Mouse (Mus musculus): ENCODE measurements around the gene Cpa5. TPM values are rescaled to one million over a fixed set of nuclear protein-coding genes. Genes with fewer than 3 reads are reported as not detected.

Gene Cpa5
- total and polyA plus RNA-seq, 3 experiments, result not detected

DNA sequence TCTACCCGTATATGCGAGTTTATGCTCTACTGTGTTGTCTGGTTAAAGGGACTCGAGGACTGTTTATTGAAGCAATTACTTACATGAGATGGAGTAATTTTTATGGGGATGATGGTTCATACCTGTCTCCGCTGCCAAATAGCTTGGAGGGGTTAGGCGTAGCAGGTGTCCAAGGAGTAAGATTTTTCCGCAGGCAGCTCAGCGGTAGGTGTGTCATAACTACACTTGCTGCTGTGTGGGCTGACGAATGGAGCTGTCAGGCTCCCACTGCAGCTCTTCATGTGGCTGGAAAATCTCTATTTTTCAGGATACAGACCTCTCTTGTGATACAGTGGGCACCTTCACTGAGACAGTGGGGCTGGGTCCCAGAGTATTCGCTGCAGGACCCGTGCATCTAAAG is 41.5 kb upstream of the Cpa5 start:
- no peak for DNase-seq (ENCODE audit: low read depth, low spot score)
- H3K36me3 ChIP-seq (ENCODE audit: control insufficient read depth in 1 of 2, insufficient read depth in 2 of 2, low read length in 2 of 2), result no peaks in the 10 kb centered on the region
- no peak overlapping the region for H3K27ac ChIP-seq (ENCODE audit: control insufficient read depth, low read depth, low read length)
- no peaks in the 10 kb centered on the region for H3K4me1 ChIP-seq (ENCODE audit: control insufficient read depth in 1 of 2, insufficient read depth in 2 of 2, low read length in 2 of 2)
- no peak for TF ChIP-seq MEF2A (IDR thresholded peaks at IDR 0.05; ENCODE audit: extremely low read depth, insufficient replicate concordance, low read depth, low read length, poor library complexity, severe bottlenecking)
- TF ChIP-seq ZNF384 (IDR thresholded peaks at IDR 0.05; ENCODE audit: low read depth, low read length), result no peak
- no peak for TF ChIP-seq POLR2AphosphoS2 (IDR thresholded peaks at IDR 0.05; ENCODE audit: low read length)
- no peak for TF ChIP-seq E2F4 (IDR thresholded peaks at IDR 0.05; ENCODE audit: borderline replicate concordance, low read depth, low read length)
- H3K27me3 ChIP-seq (ENCODE audit: control insufficient read depth in 1 of 2, insufficient read depth in 2 of 2, low read length in 2 of 2), result peaks cover 0 to 9% of the 10 kb centered on the region in 2 experiments; a peak in 3 of 4 replicates
- no peaks in the 10 kb centered on the region for H3K9me3 ChIP-seq (replicated peaks; ENCODE audit: insufficient read depth, low read length)
- H3K79me2 ChIP-seq (ENCODE audit: control insufficient read depth, insufficient read depth, low read length, poor library complexity), result no peaks in the 10 kb centered on the region
- no peak overlapping the region for H3K4me3 ChIP-seq (ENCODE audit: control insufficient read depth in 1 of 2, insufficient read depth in 1 of 2, low read depth in 2 of 2, low read length in 2 of 2)
- no peak overlapping the region for H3K9ac ChIP-seq (ENCODE audit: control insufficient read depth, low read depth, low read length, poor library complexity, severe bottlenecking)

DNA sequence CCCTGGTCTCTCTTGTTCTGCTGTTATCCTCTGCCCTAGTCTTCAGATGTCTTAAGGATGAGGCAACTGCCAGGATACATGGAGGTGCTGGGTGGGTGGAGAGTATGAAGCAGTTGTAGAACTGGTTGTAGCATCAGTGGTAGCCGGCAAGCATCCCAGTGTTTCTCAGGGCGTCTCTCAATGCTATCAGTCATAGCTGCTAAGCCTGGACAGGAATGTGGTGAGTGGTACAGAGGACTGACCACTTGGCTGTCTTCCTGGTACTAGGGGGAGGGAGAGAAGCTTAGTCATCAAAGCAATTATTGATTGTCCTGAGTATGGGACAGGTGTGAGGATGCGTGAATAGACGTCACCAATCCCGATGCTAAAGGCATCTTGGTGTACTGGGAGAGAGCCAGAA is 40.8 kb upstream of the Cpa5 start:
- no peak overlapping the region for H3K9ac ChIP-seq (ENCODE audit: control insufficient read depth, low read depth, low read length, poor library complexity, severe bottlenecking)
- no peaks in the 10 kb centered on the region for H3K4me1 ChIP-seq (ENCODE audit: control insufficient read depth in 1 of 2, insufficient read depth in 2 of 2, low read length in 2 of 2)
- H3K79me2 ChIP-seq (ENCODE audit: control insufficient read depth, insufficient read depth, low read length, poor library complexity), result no peaks in the 10 kb centered on the region
- H3K27ac ChIP-seq (ENCODE audit: control insufficient read depth, low read depth, low read length), result no peak overlapping the region
- no peak for TF ChIP-seq RCOR1 (IDR thresholded peaks at IDR 0.05; ENCODE audit: low read depth, low read length)
- H3K27me3 ChIP-seq (ENCODE audit: control insufficient read depth in 1 of 2, insufficient read depth in 2 of 2, low read length in 2 of 2), result peaks cover 3 to 11% of the 10 kb centered on the region in 2 experiments
- H3K36me3 ChIP-seq (ENCODE audit: control insufficient read depth in 1 of 2, insufficient read depth in 2 of 2, low read length in 2 of 2), result no peaks in the 10 kb centered on the region
- no peak for DNase-seq (ENCODE audit: low read depth, low spot score)
- H3K9me3 ChIP-seq (replicated peaks; ENCODE audit: insufficient read depth, low read length), result no peaks in the 10 kb centered on the region
- H3K4me3 ChIP-seq (ENCODE audit: control insufficient read depth in 1 of 2, insufficient read depth in 1 of 2, low read depth in 2 of 2, low read length in 2 of 2), result no peak overlapping the region

DNA sequence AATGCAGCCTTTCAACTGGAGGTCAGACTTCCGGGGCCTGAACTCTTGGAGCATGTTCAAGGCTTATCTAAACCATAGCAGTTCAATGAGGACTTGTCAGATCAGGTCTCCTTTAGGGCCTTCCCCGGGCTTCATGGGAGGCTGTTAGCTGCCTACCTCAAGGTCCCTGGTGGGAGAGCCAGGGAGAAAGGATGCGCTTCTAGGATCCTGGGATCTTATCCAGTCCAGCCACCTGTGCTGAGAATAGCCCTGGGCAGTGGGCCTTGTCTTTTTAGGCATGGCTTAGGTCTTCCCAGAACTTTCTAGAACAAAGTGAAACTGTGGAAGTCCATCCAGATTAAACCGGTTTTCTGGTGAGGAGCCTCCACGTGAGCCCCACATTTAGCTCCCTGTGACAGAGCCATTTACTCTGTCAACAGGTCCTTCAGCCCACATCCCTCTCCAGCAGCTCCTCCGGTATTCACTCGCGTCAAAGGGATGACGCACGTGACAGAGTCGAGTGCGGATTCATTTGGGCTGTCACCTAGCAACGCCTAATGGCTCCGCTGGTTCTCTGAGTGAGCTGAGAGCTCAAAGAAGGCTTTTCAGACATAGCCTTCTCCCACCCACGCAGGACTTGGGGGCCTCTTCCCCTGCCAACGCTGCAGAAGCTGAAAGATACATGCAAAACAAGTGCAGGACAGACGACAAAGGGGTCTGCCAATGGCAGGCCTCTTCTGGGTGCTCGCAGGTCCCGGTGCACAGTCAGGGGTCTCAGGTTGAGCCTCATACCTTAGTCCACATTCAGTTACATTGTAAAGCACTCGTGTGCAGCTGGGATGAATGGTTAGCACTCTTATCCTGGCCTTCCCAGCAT is 38.1 kb upstream of the Cpa5 start:
- TF ChIP-seq CTCF (IDR thresholded peaks at IDR 0.05 in 2 of 3, conservative IDR thresholded peaks at IDR 0.05 in 1 of 3; ENCODE audit: control insufficient read depth in 1 of 3, insufficient read depth in 1 of 3, low read depth in 2 of 3, low read length in 3 of 3, poor library complexity in 1 of 3, severe bottlenecking in 1 of 3), result no peak
- TF ChIP-seq CHD2 (IDR thresholded peaks at IDR 0.05; ENCODE audit: low read length), result no peak
- no peak for TF ChIP-seq ZMIZ1 (IDR thresholded peaks at IDR 0.05; ENCODE audit: low read depth, low read length)
- no peak for TF ChIP-seq ZNF384 (IDR thresholded peaks at IDR 0.05; ENCODE audit: low read depth, low read length)
- TF ChIP-seq UBTF (IDR thresholded peaks at IDR 0.05; ENCODE audit: borderline replicate concordance, insufficient read depth, low read depth, low read length), result no peak
- no peak for TF ChIP-seq TAL1 (IDR thresholded peaks at IDR 0.05; ENCODE audit: low read length)
- no peak for TF ChIP-seq MAX (IDR thresholded peaks at IDR 0.05; ENCODE audit: low read length)
- no peak for TF ChIP-seq TCF12 (IDR thresholded peaks at IDR 0.05; ENCODE audit: low read depth, low read length)
- TF ChIP-seq MEF2A (IDR thresholded peaks at IDR 0.05; ENCODE audit: extremely low read depth, insufficient replicate concordance, low read depth, low read length, poor library complexity, severe bottlenecking), result no peak
- TF ChIP-seq SIN3A (IDR thresholded peaks at IDR 0.05; ENCODE audit: low read length), result no peak
- TF ChIP-seq TBP (IDR thresholded peaks at IDR 0.05; ENCODE audit: low read depth, low read length), result no peak
- no peak for TF ChIP-seq NELFE (IDR thresholded peaks at IDR 0.05; ENCODE audit: low read depth, low read length)
- TF ChIP-seq JUND (IDR thresholded peaks at IDR 0.05; ENCODE audit: low read depth, low read length), result no peak
- no peak overlapping the region for H3K4me3 ChIP-seq (ENCODE audit: control insufficient read depth in 1 of 2, insufficient read depth in 1 of 2, low read depth in 2 of 2, low read length in 2 of 2)
- H3K36me3 ChIP-seq (ENCODE audit: control insufficient read depth in 1 of 2, insufficient read depth in 2 of 2, low read length in 2 of 2), result no peaks in the 10 kb centered on the region

More for the DNA sequence above, 38.1 kb upstream of the Cpa5 start:
- Histone ChIP-seq H3K27ac (ENCODE audit: control insufficient read depth, low read depth, low read length) (no peak overlapping the region), H3K27me3 (ENCODE audit: control insufficient read depth in 1 of 2, insufficient read depth in 2 of 2, low read length in 2 of 2) (peaks cover 3 to 8% of the 10 kb centered on the region in 2 experiments; a peak in 3 of 4 replicates), H3K79me2 (ENCODE audit: control insufficient read depth, insufficient read depth, low read length, poor library complexity) (no peaks in the 10 kb centered on the region), H3K4me1 (ENCODE audit: control insufficient read depth in 1 of 2, insufficient read depth in 2 of 2, low read length in 2 of 2) (no peaks in the 10 kb centered on the region), H3K9ac (ENCODE audit: control insufficient read depth, low read depth, low read length, poor library complexity, severe bottlenecking) (no peak overlapping the region), H3K9me3 (replicated peaks; ENCODE audit: insufficient read depth, low read length) (no peaks in the 10 kb centered on the region)
- DNase-seq (ENCODE audit: low read depth, low spot score), result no peak
